Mouse (Mus musculus) hindbrain, embryonic 14.5 days (tissue): Measurements from ENCODE around the gene Otog. TPM values are rescaled to one million over a fixed set of nuclear protein-coding genes. Genes with fewer than 3 reads are reported as not detected.

ENCODE experiments used
- ATAC-seq: fragments of 200-750 bp; cut with Nextera tagmentation; 2 replicates; pipeline ENCODE4 v1.8.0; 2017; ENCODE audit warnings: moderate number of reproducible peaks, mild to moderate bottlenecking, moderate TSS enrichment, moderate library complexity; ENCODE audit not compliant: low FRiP score
- DNase-seq: peaks from one replicate; pipeline ENCODE4 v3.0.0-alpha.2; 2015; ENCODE audit warnings: low spot score
- H3K27ac ChIP-seq: fragments of 300-500 bp; sonication (generic); 2 replicates; pipeline ENCODE4 v1.5.1; 2014; ENCODE audit warnings: mild to moderate bottlenecking, moderate library complexity
- H3K27me3 ChIP-seq: fragments of 300-500 bp; sonication (generic); 2 replicates; pipeline ENCODE4 v1.6.1; 2014; ENCODE audit warnings: mild to moderate bottlenecking, low read length, mixed read lengths; ENCODE audit not compliant: control insufficient read depth, insufficient read depth
- H3K36me3 ChIP-seq: fragments of 300-500 bp; sonication (generic); replicated peaks from 2 replicates; pipeline ENCODE4 v1.6.1; 2014; ENCODE audit not compliant: control insufficient read depth, insufficient read depth
- H3K4me1 ChIP-seq: fragments of 300-500 bp; sonication (generic); replicated peaks from 2 replicates; pipeline ENCODE4 v1.6.1; 2014; ENCODE audit warnings: antibody characterized with exemption, low read length, mixed read lengths; ENCODE audit not compliant: control insufficient read depth, insufficient read depth
- H3K4me2 ChIP-seq: fragments of 300-500 bp; sonication (generic); replicated peaks from 2 replicates; pipeline ENCODE4 v1.6.1; 2014; ENCODE audit warnings: mild to moderate bottlenecking, moderate library complexity
- H3K4me3 ChIP-seq: fragments of 300-500 bp; sonication (generic); replicated peaks from 2 replicates; pipeline ENCODE4 v1.5.1; 2014; ENCODE audit warnings: mild to moderate bottlenecking, low read length
- H3K9ac ChIP-seq: fragments of 300-500 bp; sonication (generic); 2 replicates; pipeline ENCODE4 v1.6.1; 2014
- H3K9me3 ChIP-seq: fragments of 300-500 bp; sonication (generic); 2 replicates; pipeline ENCODE4 v1.6.1; 2016; ENCODE audit warnings: low read length; ENCODE audit not compliant: control insufficient read depth
- WGBS: fragments of 180-500 bp; shearing (Covaris S2); extraction: QIAGEN DNeasy Blood & Tissue Kit; methylation state at CpG from one replicate; pipeline ENCODE4 v1.1.7; 2014; 5-methylcytosine and 5-hydroxymethylcytosine counted together
- polyA plus RNA-seq: library from polyadenylated mRNA; unstranded; fragments of >200 nt; fragmentation: Nextera tagmentation; extraction: Ambion mirVana; gene quantifications from 2 replicates; pipeline ENCODE4 v1.2.1, GENCODE M21; 2014

Otog gene
- polyA plus RNA-seq, result 0.11 and 0.13 TPM in 2 replicates

- no peak for ATAC-seq
- no peak within 1 kb of the TSS for H3K9ac ChIP-seq
- no peak within 1 kb of the TSS for H3K4me3 ChIP-seq
- no peak within 1 kb of the TSS for H3K4me2 ChIP-seq
- no peaks in the 10 kb centered on the region for H3K4me1 ChIP-seq
- H3K27me3 ChIP-seq, result no peaks in the 10 kb centered on the region
- no peaks in the 10 kb centered on the region for H3K36me3 ChIP-seq
- H3K9me3 ChIP-seq, result no peaks in the 10 kb centered on the region
- DNase-seq, result no peak
- no peak within 1 kb of the TSS for H3K27ac ChIP-seq
- WGBS, result 54% methylated on average over 2 of the region's 2 CpGs
These were observed at the start of gene Otog for GRCm38 (mm10) chr7:46240696-46241095. Gene Otog, plus strand, starts transcription at chr7:46240987.

- H3K36me3 ChIP-seq, result no peaks in the 10 kb centered on the region
- H3K27me3 ChIP-seq, result no peaks in the 10 kb centered on the region
- DNase-seq (no peak), ATAC-seq (no peak)
- WGBS, result 90% methylated on average over 5 of the region's 5 CpGs
- H3K27ac ChIP-seq, result no peak overlapping the region
- H3K4me1 ChIP-seq, result no peaks in the 10 kb centered on the region
- no peak overlapping the region for H3K9ac ChIP-seq
- H3K9me3 ChIP-seq, result no peaks in the 10 kb centered on the region
- H3K4me2 ChIP-seq, result no peak overlapping the region
- no peak overlapping the region for H3K4me3 ChIP-seq
These were observed 45.4 kb upstream of the Otog start for GRCm38 (mm10) chr7:46195356-46195755.

GRCm38 (mm10) chr7:46200021-46200420, 40.8 kb upstream of the Otog start:
- ATAC-seq (no peak), DNase-seq (no peak)
- Histone ChIP-seq H3K27ac (no peak overlapping the region), H3K9ac (no peak overlapping the region), H3K4me3 (no peak overlapping the region), H3K36me3 (no peaks in the 10 kb centered on the region), H3K27me3 (no peaks in the 10 kb centered on the region), H3K9me3 (no peaks in the 10 kb centered on the region), H3K4me2 (no peak overlapping the region), H3K4me1 (peaks cover 9% of the 10 kb centered on the region; the same call in 1 of the 2 replicates)
- 71% methylated on average over 6 of the region's 6 CpGs for WGBS

- Histone ChIP-seq H3K4me1 (peaks cover 9% of the 10 kb centered on the region; the same call in 1 of the 2 replicates), H3K36me3 (no peaks in the 10 kb centered on the region), H3K27ac (no peak overlapping the region), H3K9me3 (no peaks in the 10 kb centered on the region), H3K4me3 (no peak overlapping the region), H3K9ac (no peak overlapping the region), H3K27me3 (no peaks in the 10 kb centered on the region), H3K4me2 (0 out of 2 replicates have a peak overlapping the region, but pooled peaks have one; percentile 4)
- no peak for ATAC-seq
- DNase-seq, result no peak
- WGBS, result 22% methylated on average over 14 of the region's 14 CpGs
These were observed 39.1 kb upstream of the Otog start for GRCm38 (mm10) chr7:46201649-46202048.

GRCm38 (mm10) chr7:46204046-46204471, 36.7 kb upstream of the Otog start:
- Histone ChIP-seq H3K27ac (no peak overlapping the region), H3K9me3 (no peaks in the 10 kb centered on the region), H3K36me3 (no peaks in the 10 kb centered on the region), H3K4me3 (no peak overlapping the region), H3K27me3 (no peaks in the 10 kb centered on the region), H3K4me2 (no peak overlapping the region), H3K9ac (no peak overlapping the region), H3K4me1 (peaks cover 9% of the 10 kb centered on the region; the same call in 1 of the 2 replicates)
- DNase-seq (peak; percentile 67), ATAC-seq (peak; percentile 35; the same call in 1 of the 2 replicates)
- WGBS, result 39% methylated on average over 11 of the region's 11 CpGs

- no peak overlapping the region for H3K4me3 ChIP-seq
- no peak overlapping the region for H3K9ac ChIP-seq
- H3K36me3 ChIP-seq, result no peaks in the 10 kb centered on the region
- no peak for ATAC-seq
- H3K4me2 ChIP-seq, result no peak overlapping the region
- no peak overlapping the region for H3K27ac ChIP-seq
- H3K4me1 ChIP-seq, result peaks cover 9% of the 10 kb centered on the region; the same call in 1 of the 2 replicates
- DNase-seq, result no peak
- 78% methylated on average over 6 of the region's 6 CpGs for WGBS
- no peaks in the 10 kb centered on the region for H3K9me3 ChIP-seq
- no peaks in the 10 kb centered on the region for H3K27me3 ChIP-seq
These were observed 36.0 kb upstream of the Otog start for GRCm38 (mm10) chr7:46204775-46205174.

GRCm38 (mm10) chr7:46208131-46208530, 32.7 kb upstream of the Otog start:
- ATAC-seq, result no peak
- Histone ChIP-seq H3K4me3 (no peak overlapping the region), H3K4me2 (no peak overlapping the region), H3K36me3 (no peaks in the 10 kb centered on the region), H3K27me3 (no peaks in the 10 kb centered on the region), H3K9ac (no peak overlapping the region), H3K4me1 (no peaks in the 10 kb centered on the region), H3K9me3 (no peaks in the 10 kb centered on the region), H3K27ac (no peak overlapping the region)
- 90% methylated on average over 8 of the region's 8 CpGs for WGBS
- no peak for DNase-seq

- ATAC-seq (no peak), DNase-seq (no peak)
- no peaks in the 10 kb centered on the region for H3K9me3 ChIP-seq
- no peak overlapping the region for H3K4me2 ChIP-seq
- no peaks in the 10 kb centered on the region for H3K4me1 ChIP-seq
- no peaks in the 10 kb centered on the region for H3K36me3 ChIP-seq
- no peak overlapping the region for H3K27ac ChIP-seq
- WGBS, result 84% methylated on average over 6 of the region's 6 CpGs
- no peak overlapping the region for H3K4me3 ChIP-seq
- no peaks in the 10 kb centered on the region for H3K27me3 ChIP-seq
- no peak overlapping the region for H3K9ac ChIP-seq
These were observed 30.5 kb upstream of the Otog start for GRCm38 (mm10) chr7:46210276-46210675.

- H3K4me2 ChIP-seq, result no peak overlapping the region
- H3K4me3 ChIP-seq, result no peak overlapping the region
- 62% methylated on average over 2 of the region's 2 CpGs for WGBS
- H3K9me3 ChIP-seq, result no peaks in the 10 kb centered on the region
- H3K27me3 ChIP-seq, result no peaks in the 10 kb centered on the region
- DNase-seq, result no peak
- no peak overlapping the region for H3K9ac ChIP-seq
- ATAC-seq, result no peak
- H3K27ac ChIP-seq, result no peak overlapping the region
- no peaks in the 10 kb centered on the region for H3K36me3 ChIP-seq
- peaks cover 6% of the 10 kb centered on the region; the same call in 1 of the 2 replicates for H3K4me1 ChIP-seq
These were observed 24.3 kb upstream of the Otog start for GRCm38 (mm10) chr7:46216481-46216880.

GRCm38 (mm10) chr7:46218415-46218814, 22.4 kb upstream of the Otog start:
- Histone ChIP-seq H3K4me1 (peaks cover 6% of the 10 kb centered on the region; the same call in 1 of the 2 replicates), H3K36me3 (no peaks in the 10 kb centered on the region), H3K4me3 (no peak overlapping the region), H3K4me2 (no peak overlapping the region), H3K27me3 (no peaks in the 10 kb centered on the region), H3K9ac (no peak overlapping the region), H3K27ac (no peak overlapping the region), H3K9me3 (no peaks in the 10 kb centered on the region)
- 14% methylated on average over 11 of the region's 11 CpGs for WGBS
- ATAC-seq (no peak), DNase-seq (no peak)
